Mouse (Mus musculus): Measurements from ENCODE around the gene Gfod2. TPM values are rescaled to one million over a fixed set of nuclear protein-coding genes. Genes with fewer than 3 reads are reported as not detected.

The Gfod2 gene
- polyA plus RNA-seq, 1 experiment from 2014 or later = 2.4 TPM

DNA sequence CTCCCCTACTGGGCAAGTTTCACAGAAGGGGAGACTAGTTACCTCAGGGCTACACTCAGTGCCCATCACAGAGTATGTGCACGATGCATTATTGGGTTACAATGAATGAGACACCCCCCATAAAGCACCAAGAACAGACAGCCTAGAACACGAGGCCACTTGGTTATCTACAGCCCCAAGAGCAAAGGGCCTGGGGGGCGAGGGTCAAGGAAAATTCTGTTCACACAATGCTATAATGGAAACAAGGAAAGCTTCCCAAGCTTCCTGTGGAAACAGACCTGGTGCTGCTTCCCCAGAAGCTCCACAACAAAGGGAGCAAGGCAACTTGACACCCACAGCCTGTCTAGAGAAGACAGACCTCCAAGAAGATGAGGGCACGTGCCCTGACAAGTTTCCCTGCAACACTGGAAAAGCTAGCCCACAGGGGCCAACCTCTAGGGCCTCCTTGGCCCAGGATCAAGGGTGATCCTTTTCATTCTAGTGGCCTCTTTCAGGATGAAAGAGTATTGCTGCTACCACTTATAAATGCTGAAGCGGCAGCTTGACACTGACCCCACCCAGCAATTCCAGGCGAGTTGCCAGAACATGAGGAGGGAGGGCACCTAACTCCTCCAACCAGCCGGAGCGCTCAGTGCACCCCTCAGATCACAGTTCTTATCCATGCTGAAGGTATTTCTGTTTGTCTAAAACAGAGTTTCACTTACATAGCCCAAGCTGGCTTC, 40.8 kb upstream of the Gfod2 start:
- no peaks in the 10 kb centered on the region for H3K9me3 ChIP-seq (ENCODE audit: low read length)
- peak; percentile 72 for TF ChIP-seq EP300 (IDR thresholded peaks at IDR 0.05; ENCODE audit: low read depth)
- TF ChIP-seq CTCF (IDR thresholded peaks at IDR 0.05; ENCODE audit: low read depth) = no peak
- ATAC-seq = peak; percentile 78
- WGBS (ENCODE audit: insufficient replicate concordance) = 45% methylated on average over 8 of the region's 8 CpGs
- H3K4me2 ChIP-seq (ENCODE audit: low read depth, low read length) = peak overlapping the region; percentile 61
- peak overlapping the region; percentile 58 for H3K9ac ChIP-seq (replicated peaks)
- peaks cover 50% of the 10 kb centered on the region for H3K4me1 ChIP-seq (ENCODE audit: insufficient read depth)
- H3K36me3 ChIP-seq (replicated peaks; ENCODE audit: insufficient read depth, low read length) = peaks cover 48% of the 10 kb centered on the region
- peak overlapping the region; percentile 97 for H3K27ac ChIP-seq (ENCODE audit: low read depth)
- H3K4me3 ChIP-seq (ENCODE audit: low read depth, low read length) = peak overlapping the region; percentile 23; the same call in 1 of the 2 replicates
- peak; percentile 93 for DNase-seq
- H3K27me3 ChIP-seq (ENCODE audit: insufficient read depth, low read length) = no peaks in the 10 kb centered on the region

DNA sequence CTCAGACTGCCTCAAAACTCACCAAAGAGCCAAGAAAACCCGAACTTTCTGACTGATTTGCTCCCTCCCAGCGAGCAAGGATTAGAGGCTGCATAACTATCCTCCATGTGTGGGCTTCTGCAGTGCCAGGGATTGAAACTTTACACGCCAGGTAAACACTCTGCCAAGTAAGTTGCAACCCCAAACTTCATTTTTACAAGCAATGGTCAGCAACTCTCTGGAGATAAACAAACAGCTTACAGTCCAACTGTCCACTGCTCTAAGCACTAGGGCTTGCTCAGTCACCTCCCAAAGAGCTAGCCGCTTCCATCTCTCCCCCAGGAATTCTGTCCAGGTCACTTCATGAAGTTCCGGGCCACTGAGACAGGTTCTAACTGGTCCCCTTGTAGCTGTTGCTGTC, 39.9 kb upstream of the Gfod2 start:
- ATAC-seq (no peak), DNase-seq (no peak)
- Histone ChIP-seq H3K36me3 (replicated peaks; ENCODE audit: insufficient read depth, low read length) (peaks cover 52% of the 10 kb centered on the region), H3K4me3 (ENCODE audit: low read depth, low read length) (no peak overlapping the region; the same call in 1 of the 2 replicates), H3K9ac (replicated peaks) (no peak overlapping the region), H3K9me3 (ENCODE audit: low read length) (no peaks in the 10 kb centered on the region), H3K27ac (ENCODE audit: low read depth) (peak overlapping the region; percentile 97), H3K27me3 (ENCODE audit: insufficient read depth, low read length) (no peaks in the 10 kb centered on the region), H3K4me1 (ENCODE audit: insufficient read depth) (peaks cover 54% of the 10 kb centered on the region), H3K4me2 (ENCODE audit: low read depth, low read length) (peak overlapping the region; percentile 61)
- WGBS (ENCODE audit: insufficient replicate concordance) = 88% methylated on average over 5 of the region's 5 CpGs
- TF ChIP-seq CTCF (IDR thresholded peaks at IDR 0.05; ENCODE audit: low read depth) (no peak), EP300 (IDR thresholded peaks at IDR 0.05; ENCODE audit: low read depth) (no peak)

- Histone ChIP-seq H3K27ac (ENCODE audit: low read depth) (peak overlapping the region; percentile 29; the same call in 1 of the 2 replicates), H3K36me3 (replicated peaks; ENCODE audit: insufficient read depth, low read length) (peaks cover 70% of the 10 kb centered on the region), H3K9ac (replicated peaks) (no peak overlapping the region), H3K4me1 (ENCODE audit: insufficient read depth) (peaks cover 44% of the 10 kb centered on the region), H3K4me2 (ENCODE audit: low read depth, low read length) (no peak overlapping the region), H3K4me3 (ENCODE audit: low read depth, low read length) (no peak overlapping the region), H3K9me3 (ENCODE audit: low read length) (no peaks in the 10 kb centered on the region), H3K27me3 (ENCODE audit: insufficient read depth, low read length) (no peaks in the 10 kb centered on the region)
- no peak for ATAC-seq
- DNase-seq = no peak
- WGBS (ENCODE audit: insufficient replicate concordance) = 75% methylated on average over 1 of the region's 1 CpGs
- TF ChIP-seq EP300 (IDR thresholded peaks at IDR 0.05; ENCODE audit: low read depth) = no peak
- TF ChIP-seq CTCF (IDR thresholded peaks at IDR 0.05; ENCODE audit: low read depth) = no peak
Measured at GRCm38 (mm10) chr8:105795785-105796184, 37.3 kb upstream of the Gfod2 start.

DNA sequence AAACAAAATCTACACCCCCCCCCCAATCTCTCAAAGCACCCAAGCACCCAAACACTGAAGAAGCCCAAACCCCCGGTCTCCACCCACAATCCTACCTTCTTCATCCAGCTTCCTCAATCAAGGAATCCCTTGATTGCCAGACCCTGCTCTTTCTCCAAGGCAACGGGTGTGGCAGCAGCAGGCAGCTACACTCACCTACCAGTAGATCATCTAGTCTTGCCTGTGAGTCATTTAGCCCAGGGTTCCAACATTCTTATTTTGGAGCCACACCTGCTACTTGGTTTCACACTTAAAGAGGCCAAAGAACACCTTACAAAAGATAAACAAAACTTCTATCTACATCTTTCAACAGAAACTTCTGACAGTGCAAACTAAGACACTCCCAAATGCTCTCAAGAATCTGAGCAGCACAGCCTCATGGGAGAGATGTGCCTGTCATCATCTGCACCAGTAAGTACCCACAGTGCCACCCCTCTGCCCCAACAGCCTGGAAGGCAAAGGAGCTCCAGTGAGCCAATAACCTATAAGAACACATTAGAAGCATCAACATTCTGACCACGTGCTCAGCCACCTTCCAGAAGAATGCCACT, 35.6 kb upstream of the Gfod2 start:
- ATAC-seq = no peak
- 77% methylated on average over 3 of the region's 3 CpGs for WGBS (ENCODE audit: insufficient replicate concordance)
- H3K36me3 ChIP-seq (replicated peaks; ENCODE audit: insufficient read depth, low read length) = peaks cover 77% of the 10 kb centered on the region

GRCm38 (mm10) chr8:105793331-105793730, 34.9 kb upstream of the Gfod2 start:
- ATAC-seq = no peak
- no peak overlapping the region for H3K4me2 ChIP-seq (ENCODE audit: low read depth, low read length)
- peaks cover 71% of the 10 kb centered on the region for H3K36me3 ChIP-seq (replicated peaks; ENCODE audit: insufficient read depth, low read length)
- peaks cover 24% of the 10 kb centered on the region for H3K4me1 ChIP-seq (ENCODE audit: insufficient read depth)
- H3K4me3 ChIP-seq (ENCODE audit: low read depth, low read length) = no peak overlapping the region
- H3K27ac ChIP-seq (ENCODE audit: low read depth) = no peak overlapping the region
- no peak overlapping the region for H3K9ac ChIP-seq (replicated peaks)
- TF ChIP-seq CTCF (IDR thresholded peaks at IDR 0.05; ENCODE audit: low read depth) = no peak
- TF ChIP-seq EP300 (IDR thresholded peaks at IDR 0.05; ENCODE audit: low read depth) = no peak
- H3K27me3 ChIP-seq (ENCODE audit: insufficient read depth, low read length) = no peaks in the 10 kb centered on the region
- DNase-seq = no peak
- H3K9me3 ChIP-seq (ENCODE audit: low read length) = no peaks in the 10 kb centered on the region
- 83% methylated on average over 1 of the region's 1 CpGs for WGBS (ENCODE audit: insufficient replicate concordance)

More for the DNA sequence above, 35.6 kb upstream of the Gfod2 start:
- Histone ChIP-seq H3K4me3 (ENCODE audit: low read depth, low read length) (no peak overlapping the region), H3K9ac (replicated peaks) (no peak overlapping the region), H3K4me2 (ENCODE audit: low read depth, low read length) (no peak overlapping the region), H3K27me3 (ENCODE audit: insufficient read depth, low read length) (no peaks in the 10 kb centered on the region), H3K9me3 (ENCODE audit: low read length) (no peaks in the 10 kb centered on the region), H3K4me1 (ENCODE audit: insufficient read depth) (peaks cover 32% of the 10 kb centered on the region), H3K27ac (ENCODE audit: low read depth) (no peak overlapping the region)
- DNase-seq = no peak
- TF ChIP-seq CTCF (IDR thresholded peaks at IDR 0.05; ENCODE audit: low read depth) = no peak

DNA sequence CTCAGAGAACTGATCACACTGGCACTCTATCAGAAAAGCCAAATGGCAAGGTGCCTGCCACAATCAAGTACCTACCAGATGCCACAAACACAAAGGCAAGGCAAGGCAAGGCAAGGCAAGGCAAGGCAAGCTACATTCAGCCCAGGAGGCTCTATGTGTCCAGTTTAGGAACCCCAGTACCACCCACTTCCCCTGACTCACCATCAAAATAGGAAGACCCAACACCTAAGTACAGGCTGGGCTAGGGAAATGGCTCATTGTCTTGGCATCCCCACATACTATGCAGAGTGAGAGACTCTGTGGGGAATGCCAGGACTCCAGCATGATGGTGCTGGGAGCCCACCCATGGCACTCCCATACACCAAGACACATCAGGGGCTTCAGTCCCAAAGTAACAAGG, 31.2 kb upstream of the Gfod2 start:
- no peak overlapping the region for H3K4me2 ChIP-seq (ENCODE audit: low read depth, low read length)
- H3K36me3 ChIP-seq (replicated peaks; ENCODE audit: insufficient read depth, low read length) = peaks cover 73% of the 10 kb centered on the region
- ATAC-seq = no peak
- TF ChIP-seq EP300 (IDR thresholded peaks at IDR 0.05; ENCODE audit: low read depth) (no peak), CTCF (IDR thresholded peaks at IDR 0.05; ENCODE audit: low read depth) (no peak)
- no peak overlapping the region for H3K4me3 ChIP-seq (ENCODE audit: low read depth, low read length)
- no peaks in the 10 kb centered on the region for H3K27me3 ChIP-seq (ENCODE audit: insufficient read depth, low read length)
- H3K27ac ChIP-seq (ENCODE audit: low read depth) = no peak overlapping the region
- DNase-seq = no peak
- no peaks in the 10 kb centered on the region for H3K9me3 ChIP-seq (ENCODE audit: low read length)
- peaks cover 11% of the 10 kb centered on the region; the same call in 1 of the 2 replicates for H3K4me1 ChIP-seq (ENCODE audit: insufficient read depth)
- H3K9ac ChIP-seq (replicated peaks) = no peak overlapping the region

All from liver, postnatal 0 days (tissue).